11 mouse cellular contexts compared by ENCODE assay signal in genomic region chr1:133694301-133694700, GRCm38 (mm10). TPM values are rescaled to one million over a fixed set of nuclear protein-coding genes. Genes with fewer than 3 reads are reported as not detected.
DNase-seq lines count a peak whose midpoint lies in the region; ATAC-seq and TF ChIP-seq lines count a peak whose summit lies in the region.
"Had no signal": no experiment of that assay in that cellular context is flagged by ENCODE, and none has a peak within 500 bp of the region (broad histone marks: within the 10 kb centered on the region; RNA-seq: fewer than 3 reads in every experiment).

No protein-coding gene starts in this region.

- dilution Hi-C loops in CH12.LX (cut with MboI; ENCODE audit: extremely low pct_ligation_motif_present, extremely low pct_unique_long_range_greater_than_20kb, low sequenced_read_pairs) = no loop called here

- WGBS in heart, embryonic 12.5 days = 3% methylated on average over 1 of the region's 1 CpGs
- 0% methylated on average over 1 of the region's 1 CpGs for WGBS in embryonic facial prominence, embryonic 12.5 days
- 0% methylated on average over 1 of the region's 1 CpGs for WGBS in limb, embryonic 12.5 days

- H3K27me3 ChIP-seq in heart, embryonic 12.5 days (replicated peaks) = no peaks in the 10 kb centered on the region
- no peaks in the 10 kb centered on the region for H3K27me3 ChIP-seq in CH12.LX (replicated peaks)
- no peaks in the 10 kb centered on the region for H3K27me3 ChIP-seq in embryonic facial prominence, embryonic 12.5 days
- no peaks in the 10 kb centered on the region for H3K27me3 ChIP-seq in limb, embryonic 12.5 days

- H3K4me3 ChIP-seq in heart, embryonic 12.5 days = no peak overlapping the region
- H3K4me3 ChIP-seq in CH12.LX (replicated peaks in 1 of 3; ENCODE audit: low read depth in 2 of 3, low read length in 2 of 3, poor library complexity in 1 of 3) = no peak overlapping the region
- H3K4me3 ChIP-seq in embryonic facial prominence, embryonic 12.5 days = no peak overlapping the region
- H3K4me3 ChIP-seq in limb, embryonic 12.5 days (replicated peaks) = no peak overlapping the region
- H3K4me3 ChIP-seq: myocyte had no signal

- no peak for TF ChIP-seq EP300 in CH12.LX (IDR thresholded peaks at IDR 0.05; ENCODE audit: low read length)

- no peak for ATAC-seq in heart, embryonic 12.5 days (ENCODE audit: insufficient number of reproducible peaks, low FRiP score)
- ATAC-seq in embryonic facial prominence, embryonic 12.5 days (ENCODE audit: insufficient number of reproducible peaks, insufficient read depth, low FRiP score, low TSS enrichment) = no peak
- no peak for ATAC-seq in limb, embryonic 12.5 days (ENCODE audit: insufficient number of reproducible peaks, insufficient read depth, low FRiP score, low TSS enrichment, low read depth)

- TF ChIP-seq POLR2A in CH12.LX (IDR thresholded peaks at IDR 0.05; ENCODE audit: low read depth, low read length) = no peak

- TF ChIP-seq CTCF in CH12.LX (conservative IDR thresholded peaks at IDR 0.05 in 1 of 2, IDR thresholded peaks at IDR 0.05 in 1 of 2; ENCODE audit: low read depth in 2 of 2, low read length in 2 of 2) = no peak

- DNase-seq in heart, postnatal 36 days = no peak
- peak; percentile 74 for DNase-seq in CH12.LX (ENCODE audit: extremely low read depth)
- DNase-seq in urinary bladder, adult 18-20 months (ENCODE audit: low spot score in 2 of 2) = no peak
- DNase-seq in gastrocnemius, adult 8-10 months (ENCODE audit: low spot score in 2 of 2) = no peak
- no peak for DNase-seq in frontal cortex, postnatal 10 days (ENCODE audit: low spot score in 2 of 2)
- DNase-seq: left cerebral cortex, postnatal 4 days; right cerebral cortex, postnatal 25 days had no signal

- H3K4me2 ChIP-seq in heart, embryonic 12.5 days = no peak overlapping the region
- H3K4me2 ChIP-seq in CH12.LX (ENCODE audit: insufficient read depth, low read depth, poor library complexity, severe bottlenecking) = peak overlapping the region; percentile 79
- no peak overlapping the region for H3K4me2 ChIP-seq in embryonic facial prominence, embryonic 12.5 days (replicated peaks)
- no peak overlapping the region for H3K4me2 ChIP-seq in limb, embryonic 12.5 days

- no peaks in the 10 kb centered on the region for H3K79me2 ChIP-seq in CH12.LX (replicated peaks; ENCODE audit: control insufficient read depth, extremely low read depth, insufficient read depth, poor library complexity, severe bottlenecking)

- H3K9me3 ChIP-seq in heart, embryonic 12.5 days (replicated peaks) = no peaks in the 10 kb centered on the region
- no peaks in the 10 kb centered on the region for H3K9me3 ChIP-seq in CH12.LX (replicated peaks; ENCODE audit: low read length)
- H3K9me3 ChIP-seq in embryonic facial prominence, embryonic 12.5 days = no peaks in the 10 kb centered on the region
- no peaks in the 10 kb centered on the region for H3K9me3 ChIP-seq in limb, embryonic 12.5 days

- H3K9ac ChIP-seq in heart, embryonic 12.5 days = no peak overlapping the region
- H3K9ac ChIP-seq in CH12.LX (ENCODE audit: insufficient read depth, low read depth) = peak overlapping the region; percentile 44
- H3K9ac ChIP-seq in embryonic facial prominence, embryonic 12.5 days = no peak overlapping the region
- no peak overlapping the region for H3K9ac ChIP-seq in limb, embryonic 12.5 days (replicated peaks)

- in situ Hi-C loops in CH12.LX (cut with MboI; ENCODE audit: low pct_ligation_motif_present, low pct_unique_long_range_greater_than_20kb, low sequenced_read_pairs) = no loop called here

- H3K4me1 ChIP-seq in heart, embryonic 12.5 days (replicated peaks) = peaks cover 57% of the 10 kb centered on the region
- H3K4me1 ChIP-seq in CH12.LX (ENCODE audit: control insufficient read depth in 1 of 2, insufficient read depth in 2 of 2) = peaks cover 23 to 85% of the 10 kb centered on the region in 2 experiments
- H3K4me1 ChIP-seq in embryonic facial prominence, embryonic 12.5 days = peaks cover 35% of the 10 kb centered on the region
- peaks cover 39% of the 10 kb centered on the region for H3K4me1 ChIP-seq in limb, embryonic 12.5 days (replicated peaks)

- TF ChIP-seq RAD21 in CH12.LX (IDR thresholded peaks at IDR 0.05; ENCODE audit: low read depth, low read length) = no peak; the same call in none of the 2 replicates

- intact Hi-C loops in heart, postnatal 36 days (cut with DNase I) = no loop called here

- H3K36me3 ChIP-seq in heart, embryonic 12.5 days = no peaks in the 10 kb centered on the region
- no peaks in the 10 kb centered on the region for H3K36me3 ChIP-seq in CH12.LX (replicated peaks in 1 of 2; ENCODE audit: control insufficient read depth in 1 of 2, insufficient read depth in 1 of 2, low read length in 1 of 2)
- no peaks in the 10 kb centered on the region for H3K36me3 ChIP-seq in embryonic facial prominence, embryonic 12.5 days
- no peaks in the 10 kb centered on the region for H3K36me3 ChIP-seq in limb, embryonic 12.5 days

- peak overlapping the region; percentile 66 for H3K27ac ChIP-seq in heart, embryonic 12.5 days (ENCODE audit: poor library complexity, severe bottlenecking)
- peak overlapping the region; percentile 96 for H3K27ac ChIP-seq in CH12.LX (ENCODE audit: insufficient read depth, low read depth)
- peak overlapping the region; percentile 83 for H3K27ac ChIP-seq in embryonic facial prominence, embryonic 12.5 days
- H3K27ac ChIP-seq in limb, embryonic 12.5 days = peak overlapping the region; percentile 83

TF ChIP-seq in CH12.LX, 34 proteins besides CTCF, POLR2A, EP300 and RAD21:
- TF ChIP-seq JUN (IDR thresholded peaks at IDR 0.05; ENCODE audit: insufficient read depth, low read depth, low read length) (no peak), E2F4 (IDR thresholded peaks at IDR 0.05; ENCODE audit: insufficient replicate concordance, low read depth, low read length) (no peak), ETS1 (conservative IDR thresholded peaks at IDR 0.05; ENCODE audit: low read depth, low read length) (no peak; the same call in 1 of the 2 replicates), CHD2 (IDR thresholded peaks at IDR 0.05; ENCODE audit: low read length) (peak; percentile 71), IRF4 (IDR thresholded peaks at IDR 0.05; ENCODE audit: low read depth, low read length) (peak; percentile 41; the same call in 1 of the 2 replicates), MXI1 (IDR thresholded peaks at IDR 0.05; ENCODE audit: low read depth, low read length) (no peak), UBTF (IDR thresholded peaks at IDR 0.05; ENCODE audit: low read depth, low read length) (no peak), MAX (IDR thresholded peaks at IDR 0.05; ENCODE audit: low read length) (no peak), TCF12 (IDR thresholded peaks at IDR 0.05; ENCODE audit: low read depth, low read length) (0 out of 2 replicates have a peak, but pooled peaks have one; percentile 19), TBP (conservative IDR thresholded peaks at IDR 0.05; ENCODE audit: low read depth, low read length) (no peak; the same call in 1 of the 2 replicates), ZKSCAN1 (IDR thresholded peaks at IDR 0.05; ENCODE audit: borderline replicate concordance, low read depth, low read length) (no peak), MEF2A (IDR thresholded peaks at IDR 0.05; ENCODE audit: borderline replicate concordance, low read depth, low read length) (peak; percentile 35; the same call in 1 of the 2 replicates)

RNA-seq across cellular contexts. Expression of gene Lax1, which starts 4.4 kb away (rescaled TPM):
- polyA plus RNA-seq in heart, embryonic 12.5 days (2016; fragmentation: Nextera tagmentation; extraction: Ambion mirVana) = 0.50 and 0.53 TPM in 2 replicates
- total RNA-seq in heart, postnatal 36 days (2021) = under 1 TPM; 0.22 to 0.33 TPM
- total RNA-seq in CH12.LX (2012; rRNA removed) = 14.9 and 17.9 TPM in 2 replicates
- total RNA-seq in CH12.LX (2014; rRNA removed) = 14.2 and 16.1 TPM in 2 replicates
- 15.0 and 15.6 TPM in 2 replicates for polyA plus RNA-seq in CH12.LX (2012; ENCODE audit: insufficient read length, low read depth)
- polyA plus RNA-seq in embryonic facial prominence, embryonic 12.5 days (2016; fragmentation: Nextera tagmentation; extraction: Ambion mirVana) = 0.71 and 1.3 TPM in 2 replicates
- polyA plus RNA-seq in limb, embryonic 12.5 days (2016; fragmentation: Nextera tagmentation; extraction: Ambion mirVana) = 1.1 and 1.3 TPM in 2 replicates
- not detected for total RNA-seq in gastrocnemius, adult 8-10 months (2022)

RNA-seq across cellular contexts. Expression of gene Gm38394, which starts 33.2 kb away (rescaled TPM):
- 6.2 and 6.8 TPM in 2 replicates for polyA plus RNA-seq in heart, embryonic 12.5 days (2016; fragmentation: Nextera tagmentation; extraction: Ambion mirVana)
- 10 to 100 TPM; 17.8 to 18.4 TPM for total RNA-seq in heart, postnatal 36 days (2021)
- total RNA-seq in CH12.LX (2012; rRNA removed) = 4.0 and 4.7 TPM in 2 replicates
- 2.7 and 2.8 TPM in 2 replicates for total RNA-seq in CH12.LX (2014; rRNA removed)
- polyA plus RNA-seq in CH12.LX (2012; ENCODE audit: insufficient read length, low read depth) = 6.3 and 8.2 TPM in 2 replicates
- polyA plus RNA-seq in embryonic facial prominence, embryonic 12.5 days (2016; fragmentation: Nextera tagmentation; extraction: Ambion mirVana) = 8.1 and 8.3 TPM in 2 replicates
- 7.9 and 8.1 TPM in 2 replicates for polyA plus RNA-seq in limb, embryonic 12.5 days (2016; fragmentation: Nextera tagmentation; extraction: Ambion mirVana)
- total RNA-seq in gastrocnemius, adult 8-10 months (2022) = 10 to 100 TPM; 25.4 to 32.7 (median 26.1) TPM

RNA-seq across cellular contexts. Expression of gene Zbed6, which starts 33.6 kb away (rescaled TPM):
- polyA plus RNA-seq in heart, embryonic 12.5 days (2016; fragmentation: Nextera tagmentation; extraction: Ambion mirVana) = not detected in 2 replicates
- total RNA-seq in heart, postnatal 36 days (2021) = 1 to 10 TPM; 2.8 to 5.0 TPM
- 4.4 and 5.3 TPM in 2 replicates for total RNA-seq in CH12.LX (2012; rRNA removed)
- 1.6 and 1.7 TPM in 2 replicates for total RNA-seq in CH12.LX (2014; rRNA removed)
- 2.9 and 3.7 TPM in 2 replicates for polyA plus RNA-seq in CH12.LX (2012; ENCODE audit: insufficient read length, low read depth)
- polyA plus RNA-seq in embryonic facial prominence, embryonic 12.5 days (2016; fragmentation: Nextera tagmentation; extraction: Ambion mirVana) = not detected in 2 replicates
- polyA plus RNA-seq in limb, embryonic 12.5 days (2016; fragmentation: Nextera tagmentation; extraction: Ambion mirVana) = not detected in 2 replicates
- 1 to 10 TPM; 5.3 to 9.9 (median 8.6) TPM for total RNA-seq in gastrocnemius, adult 8-10 months (2022)
